Mouse (Mus musculus): ENCODE data around the gene Pgam2.

DNA sequence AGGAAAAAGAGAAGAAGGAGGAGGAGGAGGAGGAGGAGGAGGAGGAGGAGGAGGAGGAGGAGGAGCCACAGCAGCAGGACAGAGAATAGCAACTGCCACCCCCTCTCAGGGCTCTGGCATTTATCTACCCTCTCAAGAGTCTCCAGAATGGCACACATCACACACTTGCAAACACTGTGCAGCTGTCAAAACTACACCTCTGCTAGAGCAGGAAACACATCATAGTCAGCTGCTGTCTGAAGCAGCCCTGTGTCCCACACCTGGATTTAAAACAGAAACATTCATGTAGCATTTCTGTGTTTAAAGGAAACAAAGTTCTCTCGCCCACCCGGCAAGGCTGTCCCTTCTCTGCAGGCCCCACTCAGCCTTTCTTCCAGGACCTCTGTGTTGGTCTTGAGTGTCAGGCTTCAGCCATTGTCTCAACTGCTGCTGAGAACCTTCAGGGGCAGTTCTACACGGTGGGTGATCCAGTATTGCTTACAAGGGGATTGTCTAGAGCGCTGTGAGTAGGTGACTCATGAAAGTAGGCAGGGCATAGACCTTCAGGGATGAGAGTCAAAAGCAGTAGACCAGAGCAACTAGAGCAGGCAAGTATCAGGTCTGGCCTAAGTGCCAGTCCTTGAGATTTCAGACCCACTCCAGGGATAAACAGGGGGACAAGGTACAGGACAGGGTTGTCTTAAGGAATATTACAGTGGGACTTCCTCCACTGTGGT is 47.6 kb upstream of the Pgam2 start:
- TF ChIP-seq GATA2 (IDR thresholded peaks at IDR 0.05; ENCODE audit: borderline replicate concordance, low read depth, low read length) (no peak), CTCF (IDR thresholded peaks at IDR 0.05; ENCODE audit: low read depth, low read length) (no peak), GATA1 (IDR thresholded peaks at IDR 0.05; ENCODE audit: borderline replicate concordance, low read length) (no peak), TAL1 (conservative IDR thresholded peaks at IDR 0.05; ENCODE audit: low read depth, low read length) (no peak), POLR2AphosphoS5 (IDR thresholded peaks at IDR 0.05; ENCODE audit: insufficient replicate concordance, low read depth, low read length) (no peak)

All from G1E (cell line).